Mouse (Mus musculus) embryonic fibroblast, embryonic 13.5 days (primary cell): ENCODE measurements around the gene Rpl27a.

Experiments used
- CTCF ChIP-seq: IDR thresholded peaks from 2 replicates; pipeline ENCODE4 v1.5.1; 2011; ENCODE audit warnings: mild to moderate bottlenecking, control low read depth, low read length, moderate library complexity, borderline replicate concordance; ENCODE audit not compliant: insufficient read depth
- POLR2A ChIP-seq: IDR thresholded peaks from 2 replicates; pipeline ENCODE4 v1.6.1; 2011; ENCODE audit warnings: low read depth, mild to moderate bottlenecking, control low read depth, low read length, moderate library complexity

- TF ChIP-seq POLR2A (no peak), CTCF (no peak)
These were observed 27.8 kb downstream of the Rpl27a start for GRCm38 (mm10) chr7:109546726-109547125.
